Mouse (Mus musculus): Measurements from ENCODE around the gene F7. TPM values are rescaled to one million over a fixed set of nuclear protein-coding genes. Genes with fewer than 3 reads are reported as not detected.

F7 gene
- polyA plus RNA-seq, 1 experiment: 1.3 TPM

DNA sequence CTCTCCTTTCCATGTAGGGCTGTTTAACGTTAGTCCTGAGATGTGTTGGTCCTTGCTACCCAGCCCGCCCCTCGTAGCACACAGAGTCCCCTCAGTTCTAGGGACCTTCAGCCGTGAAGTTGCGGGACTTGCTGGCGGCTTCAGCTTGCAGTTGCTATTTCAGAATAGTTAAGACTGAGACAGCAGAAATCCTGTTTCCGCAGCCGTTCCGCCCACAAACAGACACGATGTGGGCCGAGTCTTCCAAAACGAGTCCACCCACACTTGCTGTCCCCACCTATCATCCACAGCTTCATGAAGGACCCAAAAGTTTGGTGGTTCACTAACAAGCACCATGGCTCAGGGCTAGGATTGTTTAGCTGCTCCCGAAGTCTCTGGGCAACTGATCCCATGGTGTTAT, 40.6 kb upstream of the F7 start:
- H3K27ac ChIP-seq (ENCODE audit: control insufficient read depth, insufficient read depth, low read depth, low read length, poor library complexity): no peak overlapping the region
- peak overlapping the region; percentile 43 for H3K4me3 ChIP-seq (replicated peaks; ENCODE audit: control insufficient read depth, low read depth, low read length)
- 69% methylated on average over 13 of the region's 13 CpGs for WGBS
- no peaks in the 10 kb centered on the region for H3K4me1 ChIP-seq (ENCODE audit: control insufficient read depth, insufficient read depth, low read length)
- no peak for TF ChIP-seq POLR2A (IDR thresholded peaks at IDR 0.05; ENCODE audit: borderline replicate concordance, control insufficient read depth, low read depth, low read length)
- TF ChIP-seq CTCF (IDR thresholded peaks at IDR 0.05; ENCODE audit: control insufficient read depth, insufficient read depth, low read length): no peak

DNA sequence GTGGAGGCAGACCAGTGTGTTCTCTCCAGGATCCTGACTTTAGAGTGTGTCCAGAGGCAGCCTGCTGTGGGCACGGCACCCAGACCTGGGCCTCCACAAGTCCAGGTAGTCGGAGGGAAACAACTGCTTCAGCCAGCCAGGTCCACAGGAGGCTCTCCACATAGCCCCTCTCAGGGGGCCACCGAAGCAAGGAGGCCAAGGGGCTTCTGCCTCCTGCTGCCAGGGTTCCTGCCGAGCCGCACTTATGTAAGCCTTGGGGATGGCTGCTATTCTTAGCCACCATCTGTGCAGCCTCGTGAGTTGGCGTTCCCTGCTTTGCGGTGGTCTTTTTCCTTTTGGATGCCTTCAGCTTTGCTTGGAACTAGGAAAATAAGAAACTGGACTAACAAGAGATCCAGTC, 38.3 kb upstream of the F7 start:
- H3K27ac ChIP-seq (ENCODE audit: control insufficient read depth, insufficient read depth, low read depth, low read length, poor library complexity): no peak overlapping the region
- 79% methylated on average over 8 of the region's 8 CpGs for WGBS
- no peak for TF ChIP-seq CTCF (IDR thresholded peaks at IDR 0.05; ENCODE audit: control insufficient read depth, insufficient read depth, low read length)
- no peak for TF ChIP-seq POLR2A (IDR thresholded peaks at IDR 0.05; ENCODE audit: borderline replicate concordance, control insufficient read depth, low read depth, low read length)
- no peak overlapping the region for H3K4me3 ChIP-seq (replicated peaks; ENCODE audit: control insufficient read depth, low read depth, low read length)
- no peaks in the 10 kb centered on the region for H3K4me1 ChIP-seq (ENCODE audit: control insufficient read depth, insufficient read depth, low read length)

DNA sequence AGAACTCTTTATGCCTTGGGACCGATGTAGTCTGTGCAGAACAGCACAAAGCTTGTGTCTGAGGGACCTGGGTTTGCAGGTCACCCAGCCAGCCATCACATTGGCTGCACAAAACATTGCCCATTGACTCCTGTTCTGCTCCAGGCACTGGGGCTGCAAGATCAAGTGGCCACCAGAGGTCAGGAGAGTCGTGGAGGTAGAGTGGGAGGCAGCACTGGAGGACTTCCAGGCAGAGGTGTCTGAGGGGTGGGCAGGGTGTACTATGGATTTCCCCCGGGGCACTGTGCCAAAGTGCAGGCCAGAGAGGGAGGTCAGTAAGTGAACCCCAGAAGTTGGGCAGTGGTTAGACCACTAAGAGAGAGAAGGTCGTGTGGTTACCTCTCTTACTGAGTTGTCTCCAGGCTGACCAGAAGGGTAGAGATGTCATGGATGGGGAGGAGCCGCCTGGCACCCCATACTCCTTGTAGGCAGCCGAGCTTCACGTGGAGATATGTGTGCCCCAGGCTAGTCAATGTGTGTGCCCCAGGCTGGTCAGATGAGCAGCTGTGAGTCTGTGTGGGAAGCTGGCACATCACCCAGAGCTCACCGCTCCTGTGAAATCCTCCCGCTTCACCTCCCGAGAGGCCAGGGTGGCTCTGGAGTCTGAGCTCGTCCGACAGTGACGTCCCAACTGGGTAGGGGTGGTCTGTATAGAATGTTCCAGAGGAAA, 37.0 kb upstream of the F7 start:
- H3K4me1 ChIP-seq (ENCODE audit: control insufficient read depth, insufficient read depth, low read length): no peaks in the 10 kb centered on the region
- 72% methylated on average over 13 of the region's 13 CpGs for WGBS
- peak; percentile 47 for TF ChIP-seq CTCF (IDR thresholded peaks at IDR 0.05; ENCODE audit: control insufficient read depth, insufficient read depth, low read length)
- no peak for TF ChIP-seq POLR2A (IDR thresholded peaks at IDR 0.05; ENCODE audit: borderline replicate concordance, control insufficient read depth, low read depth, low read length)
- H3K4me3 ChIP-seq (replicated peaks; ENCODE audit: control insufficient read depth, low read depth, low read length): no peak overlapping the region
- H3K27ac ChIP-seq (ENCODE audit: control insufficient read depth, insufficient read depth, low read depth, low read length, poor library complexity): no peak overlapping the region

DNA sequence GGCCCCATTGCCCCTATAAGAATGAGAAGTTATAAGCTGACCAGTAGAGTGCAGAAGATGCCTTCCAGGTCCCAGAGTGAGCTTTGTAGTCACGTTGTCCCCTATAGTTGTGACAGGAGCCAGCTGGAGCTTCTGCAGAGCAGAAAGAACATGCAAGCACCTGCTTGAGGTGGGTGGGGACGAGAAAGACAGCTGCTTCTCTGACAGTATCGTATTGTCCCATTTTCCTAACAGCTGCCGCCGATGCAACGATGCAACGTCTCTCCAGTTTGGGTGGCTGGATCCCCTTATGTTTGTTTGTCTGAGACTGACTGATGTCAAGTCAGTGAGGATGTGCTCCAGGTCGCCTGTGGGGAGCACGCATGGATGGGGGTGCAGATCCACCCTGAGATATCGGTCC, 34.4 kb upstream of the F7 start:
- 81% methylated on average over 10 of the region's 10 CpGs for WGBS
- TF ChIP-seq POLR2A (IDR thresholded peaks at IDR 0.05; ENCODE audit: borderline replicate concordance, control insufficient read depth, low read depth, low read length): no peak

DNA sequence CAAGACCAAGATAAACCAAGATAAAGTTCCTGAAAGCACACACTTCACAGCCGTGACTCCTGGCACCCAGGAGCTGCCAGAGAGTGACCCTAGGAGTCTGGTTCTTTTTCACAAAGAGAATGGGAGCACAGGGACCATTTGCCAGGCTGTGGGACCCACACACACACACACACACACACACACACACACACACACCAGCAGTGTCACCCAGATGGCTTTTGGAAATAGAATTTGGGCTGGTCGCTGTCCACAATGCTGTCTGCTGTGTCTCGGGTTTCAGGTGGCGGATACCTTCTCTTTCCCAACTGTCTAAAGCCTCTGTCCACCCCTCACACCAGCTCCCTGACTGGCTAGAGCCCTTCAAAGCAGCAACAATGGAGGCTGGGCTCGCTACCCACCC, 31.4 kb upstream of the F7 start:
- no peak overlapping the region for H3K4me3 ChIP-seq (replicated peaks; ENCODE audit: control insufficient read depth, low read depth, low read length)
- WGBS: 75% methylated on average over 5 of the region's 5 CpGs
- H3K4me1 ChIP-seq (ENCODE audit: control insufficient read depth, insufficient read depth, low read length): no peaks in the 10 kb centered on the region
- H3K27ac ChIP-seq (ENCODE audit: control insufficient read depth, insufficient read depth, low read depth, low read length, poor library complexity): no peak overlapping the region
- TF ChIP-seq CTCF (IDR thresholded peaks at IDR 0.05; ENCODE audit: control insufficient read depth, insufficient read depth, low read length) (no peak), POLR2A (IDR thresholded peaks at IDR 0.05; ENCODE audit: borderline replicate concordance, control insufficient read depth, low read depth, low read length) (no peak)

More for the DNA sequence above, 34.4 kb upstream of the F7 start:
- Histone ChIP-seq H3K4me1 (ENCODE audit: control insufficient read depth, insufficient read depth, low read length) (no peaks in the 10 kb centered on the region), H3K27ac (ENCODE audit: control insufficient read depth, insufficient read depth, low read depth, low read length, poor library complexity) (no peak overlapping the region), H3K4me3 (replicated peaks; ENCODE audit: control insufficient read depth, low read depth, low read length) (no peak overlapping the region)

DNA sequence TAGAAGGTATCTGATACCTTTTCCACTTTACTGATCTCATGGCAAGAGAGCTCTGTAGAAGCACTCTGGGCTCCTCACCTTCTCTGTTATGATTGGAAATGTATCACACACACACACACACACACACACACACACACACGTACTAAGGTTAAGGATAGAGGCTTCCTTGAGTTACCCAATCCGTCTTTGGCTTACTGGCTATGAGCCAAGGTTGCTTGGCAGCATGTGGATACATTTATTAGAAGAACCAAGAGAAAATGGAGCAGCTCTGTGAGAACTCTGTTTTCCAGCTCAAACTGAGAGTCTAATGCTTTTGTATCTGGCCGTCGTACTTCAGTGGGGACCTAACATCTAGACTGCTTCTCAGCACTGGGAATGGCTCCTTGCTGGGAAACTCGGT, 30.4 kb upstream of the F7 start:
- no peaks in the 10 kb centered on the region for H3K4me1 ChIP-seq (ENCODE audit: control insufficient read depth, insufficient read depth, low read length)
- no peak overlapping the region for H3K4me3 ChIP-seq (replicated peaks; ENCODE audit: control insufficient read depth, low read depth, low read length)
- no peak for TF ChIP-seq CTCF (IDR thresholded peaks at IDR 0.05; ENCODE audit: control insufficient read depth, insufficient read depth, low read length)
- H3K27ac ChIP-seq (ENCODE audit: control insufficient read depth, insufficient read depth, low read depth, low read length, poor library complexity): no peak overlapping the region
- WGBS: 63% methylated on average over 5 of the region's 5 CpGs

DNA sequence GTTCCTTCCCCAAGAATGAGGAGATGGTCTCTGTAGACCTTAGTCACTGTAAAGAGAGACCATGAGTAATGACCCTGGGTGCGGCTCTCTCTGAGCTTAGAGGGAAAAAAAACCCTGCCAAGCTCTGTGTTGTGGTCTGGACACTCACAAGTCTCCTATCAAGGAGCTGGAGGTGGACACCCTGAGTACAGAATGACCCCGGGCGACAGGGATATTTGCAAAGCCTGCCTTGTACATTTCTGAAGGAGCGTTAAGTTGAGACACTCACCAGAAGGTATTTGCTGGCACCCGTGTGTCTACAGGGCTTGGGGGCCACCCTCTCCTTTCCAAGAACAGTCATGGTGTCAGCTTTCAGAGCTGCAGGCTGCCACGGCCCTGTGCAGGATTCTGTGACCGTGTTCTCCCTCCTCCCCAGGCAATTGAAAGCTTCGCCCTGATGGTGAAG, 29.0 kb upstream of the F7 start:
- no peaks in the 10 kb centered on the region for H3K4me1 ChIP-seq (ENCODE audit: control insufficient read depth, insufficient read depth, low read length)
- WGBS: 80% methylated on average over 8 of the region's 8 CpGs
- H3K27ac ChIP-seq (ENCODE audit: control insufficient read depth, insufficient read depth, low read depth, low read length, poor library complexity): no peak overlapping the region
- TF ChIP-seq POLR2A (IDR thresholded peaks at IDR 0.05; ENCODE audit: borderline replicate concordance, control insufficient read depth, low read depth, low read length): no peak
- TF ChIP-seq CTCF (IDR thresholded peaks at IDR 0.05; ENCODE audit: control insufficient read depth, insufficient read depth, low read length): no peak
- no peak overlapping the region for H3K4me3 ChIP-seq (replicated peaks; ENCODE audit: control insufficient read depth, low read depth, low read length)

DNA sequence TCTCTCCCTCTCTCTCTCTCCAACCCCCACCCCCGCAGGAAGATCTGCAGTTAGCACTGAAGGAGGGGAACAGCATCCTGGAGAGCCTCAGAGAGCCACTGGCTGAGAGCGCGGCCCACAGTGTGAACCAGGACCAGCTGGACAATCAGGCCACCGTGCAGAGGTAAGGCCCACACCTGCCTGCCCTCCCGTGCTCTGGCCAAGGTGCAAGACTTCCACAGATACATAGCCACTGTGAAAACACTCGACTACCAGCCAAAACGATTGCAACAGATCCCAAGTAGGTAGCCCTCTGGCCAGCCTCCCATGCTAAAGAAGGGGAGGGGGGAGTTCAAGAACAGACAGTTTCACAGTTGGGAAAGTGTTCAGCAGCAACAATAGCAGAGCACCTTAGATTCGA, 27.5 kb upstream of the F7 start:
- Histone ChIP-seq H3K4me1 (ENCODE audit: control insufficient read depth, insufficient read depth, low read length) (no peaks in the 10 kb centered on the region), H3K4me3 (replicated peaks; ENCODE audit: control insufficient read depth, low read depth, low read length) (no peak overlapping the region), H3K27ac (ENCODE audit: control insufficient read depth, insufficient read depth, low read depth, low read length, poor library complexity) (no peak overlapping the region)
- no peak for TF ChIP-seq CTCF (IDR thresholded peaks at IDR 0.05; ENCODE audit: control insufficient read depth, insufficient read depth, low read length)
- no peak for TF ChIP-seq POLR2A (IDR thresholded peaks at IDR 0.05; ENCODE audit: borderline replicate concordance, control insufficient read depth, low read depth, low read length)
- 78% methylated on average over 8 of the region's 8 CpGs for WGBS

DNA sequence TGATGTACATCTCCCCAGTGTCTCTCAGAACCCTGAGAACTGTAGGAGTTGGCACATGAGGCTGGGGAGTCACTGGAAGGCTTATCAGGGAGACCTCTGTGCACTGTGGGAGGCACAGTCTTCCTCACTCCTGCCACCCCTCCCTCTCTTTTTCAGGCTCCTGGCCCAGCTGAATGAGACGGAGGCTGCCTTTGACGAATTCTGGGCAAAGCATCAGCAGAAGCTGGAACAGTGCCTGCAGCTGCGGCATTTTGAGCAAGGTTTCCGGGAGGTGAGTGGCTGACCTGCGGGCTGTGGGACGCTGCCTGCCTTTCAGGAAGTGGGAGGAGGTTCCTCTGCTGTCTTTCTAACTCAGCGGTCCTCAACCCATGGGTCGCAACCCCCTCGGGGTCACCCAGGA, 26.0 kb upstream of the F7 start:
- no peak overlapping the region for H3K27ac ChIP-seq (ENCODE audit: control insufficient read depth, insufficient read depth, low read depth, low read length, poor library complexity)
- TF ChIP-seq CTCF (IDR thresholded peaks at IDR 0.05; ENCODE audit: control insufficient read depth, insufficient read depth, low read length) (no peak), POLR2A (IDR thresholded peaks at IDR 0.05; ENCODE audit: borderline replicate concordance, control insufficient read depth, low read depth, low read length) (no peak)

More for the DNA sequence above, 26.0 kb upstream of the F7 start:
- Histone ChIP-seq H3K4me1 (ENCODE audit: control insufficient read depth, insufficient read depth, low read length) (no peaks in the 10 kb centered on the region; the same call in 1 of the 2 replicates), H3K4me3 (replicated peaks; ENCODE audit: control insufficient read depth, low read depth, low read length) (no peak overlapping the region)
- WGBS: 56% methylated on average over 9 of the region's 9 CpGs
